Mouse (Mus musculus) spleen, adult 2 months (tissue): ENCODE measurements around the gene a.

ENCODE experiments used
- CTCF ChIP-seq: fragments of 200-500 bp; IDR thresholded peaks from 2 replicates; pipeline ENCODE4 v1.5.1; 2011; ENCODE audit warnings: mild to moderate bottlenecking, inconsistent platforms; ENCODE audit not compliant: insufficient read depth, insufficient read length, insufficient replicate concordance; ENCODE audit errors: extremely low read depth
- POLR2A ChIP-seq: fragments of 200-500 bp; IDR thresholded peaks from 2 replicates; pipeline ENCODE4 v1.6.1; 2011; ENCODE audit warnings: low read depth, low read length, inconsistent platforms

DNA sequence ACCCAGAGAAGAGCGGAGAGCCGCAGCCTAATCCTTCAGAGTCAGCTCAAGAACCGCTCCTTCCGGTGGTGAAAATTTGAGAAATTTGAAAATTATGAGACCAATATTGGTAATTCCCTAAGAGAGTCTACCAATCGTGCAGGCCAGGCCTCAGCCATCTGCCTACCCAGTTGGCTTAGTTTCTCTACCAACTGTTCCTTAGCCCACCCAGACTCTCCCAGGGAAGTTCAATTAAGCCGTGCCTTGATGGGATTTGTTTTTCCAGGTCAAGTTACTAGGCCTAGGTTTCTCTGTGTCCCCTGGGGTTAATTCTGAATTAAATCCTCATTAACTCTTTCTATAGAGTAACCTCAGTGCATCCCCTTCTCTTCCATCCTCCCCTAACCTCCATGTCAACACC lies 221.8 kb downstream of the a start:
- TF ChIP-seq CTCF (no peak), POLR2A (no peak)
